Mouse (Mus musculus) limb, embryonic 15.5 days (tissue): ENCODE results near the gene Osbpl9. TPM values are rescaled to one million over a fixed set of nuclear protein-coding genes. Genes with fewer than 3 reads are reported as not detected.
A peak's percentile ranks its signal among the peaks of the same experiment; 100 is the strongest.

ENCODE experiments used
- ATAC-seq: fragments of 200-750 bp; cut with Nextera tagmentation; 2 replicates; pipeline ENCODE4 v1.8.0; 2017; ENCODE audit warnings: low read depth, moderate TSS enrichment; ENCODE audit not compliant: insufficient number of reproducible peaks, low FRiP score, low TSS enrichment
- H3K27ac ChIP-seq: fragments of 300-500 bp; sonication (generic); 2 replicates; pipeline ENCODE4 v1.5.1; 2015; ENCODE audit warnings: moderate library complexity, mild to moderate bottlenecking, inconsistent platforms
- H3K27me3 ChIP-seq: fragments of 300-500 bp; sonication (generic); 2 replicates; pipeline ENCODE4 v1.6.1; 2015; ENCODE audit warnings: inconsistent platforms
- H3K36me3 ChIP-seq: fragments of 300-500 bp; sonication (generic); 2 replicates; pipeline ENCODE4 v1.6.1; 2015; ENCODE audit warnings: inconsistent platforms
- H3K4me1 ChIP-seq: fragments of 300-500 bp; sonication (generic); 2 replicates; pipeline ENCODE4 v1.6.1; 2015; ENCODE audit warnings: inconsistent platforms
- H3K4me2 ChIP-seq: fragments of 300-500 bp; sonication (generic); 2 replicates; pipeline ENCODE4 v1.6.1; 2015; ENCODE audit warnings: mild to moderate bottlenecking, inconsistent platforms
- H3K4me3 ChIP-seq: fragments of 300-500 bp; sonication (generic); 2 replicates; pipeline ENCODE4 v1.5.1; 2015; ENCODE audit warnings: mild to moderate bottlenecking, inconsistent platforms
- H3K9ac ChIP-seq: fragments of 300-500 bp; sonication (generic); 2 replicates; pipeline ENCODE4 v1.6.1; 2015; ENCODE audit warnings: inconsistent platforms
- H3K9me3 ChIP-seq: fragments of 300-500 bp; sonication (generic); 2 replicates; pipeline ENCODE4 v1.6.1; 2016; ENCODE audit warnings: inconsistent platforms
- WGBS: fragments of 180-500 bp; shearing (Covaris S2); methylation state at CpG from one replicate; pipeline ENCODE4 v1.1.7; 2015; 5-methylcytosine and 5-hydroxymethylcytosine counted together
- polyA plus RNA-seq: library from polyadenylated mRNA; unstranded; fragments of >200 nt; fragmentation: Nextera tagmentation; extraction: Ambion mirVana; gene quantifications from 2 replicates; pipeline ENCODE4 v1.2.1, GENCODE M21; 2015

The Osbpl9 gene
- polyA plus RNA-seq, 1 experiment from 2014 or later = 63.8 TPM

DNA sequence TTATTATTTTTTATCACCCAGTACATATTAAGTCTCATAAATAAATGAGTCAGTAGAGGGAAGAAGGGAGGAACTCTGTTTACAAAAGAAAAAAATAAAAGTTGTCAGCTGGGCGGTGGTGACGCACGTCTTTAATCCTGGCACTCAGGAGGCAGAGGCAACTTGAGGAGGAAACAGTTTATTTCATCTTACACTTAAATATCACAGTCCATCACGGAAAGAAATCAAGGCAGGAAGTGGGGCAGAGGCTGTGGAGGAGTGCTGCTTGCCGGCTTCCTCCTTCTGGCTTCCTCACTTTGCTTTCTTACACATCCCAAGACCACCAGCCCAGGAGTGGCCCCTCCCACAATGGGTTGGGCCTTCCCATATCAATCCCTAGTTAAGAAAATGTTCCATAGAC, 24.0 kb upstream of the Osbpl9 start:
- Histone ChIP-seq H3K4me3 (no peak overlapping the region), H3K27me3 (no peaks in the 10 kb centered on the region), H3K4me2 (no peak overlapping the region), H3K9ac (no peak overlapping the region), H3K27ac (no peak overlapping the region), H3K36me3 (no peaks in the 10 kb centered on the region), H3K9me3 (no peaks in the 10 kb centered on the region), H3K4me1 (peaks cover 8% of the 10 kb centered on the region; the same call in 1 of the 2 replicates)
- ATAC-seq = no peak
- WGBS = 51% methylated on average over 5 of the region's 5 CpGs

DNA sequence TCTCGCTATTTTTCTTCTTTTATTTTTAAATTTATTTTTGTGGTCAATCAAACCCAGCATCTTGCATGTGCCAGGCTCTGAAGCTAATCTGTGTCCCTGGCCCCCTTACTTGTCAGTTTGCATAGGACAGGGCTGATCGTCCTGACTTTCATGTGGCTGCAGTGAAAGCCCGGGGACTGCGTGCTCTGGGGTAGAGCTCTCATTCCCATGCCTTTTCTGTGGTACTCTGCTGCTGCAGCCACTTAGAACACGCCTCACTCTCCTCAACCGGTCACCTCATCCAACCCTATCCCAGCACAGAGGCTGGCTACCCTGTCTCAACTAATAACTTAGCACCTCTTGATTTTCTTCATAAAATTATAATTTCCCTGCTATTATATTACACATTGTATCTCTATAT, 23.5 kb upstream of the Osbpl9 start:
- Histone ChIP-seq H3K4me2 (no peak overlapping the region), H3K27ac (peak overlapping the region; percentile 66; the same call in 1 of the 2 replicates), H3K9ac (no peak overlapping the region), H3K4me1 (peaks cover 8% of the 10 kb centered on the region; the same call in 1 of the 2 replicates), H3K9me3 (no peaks in the 10 kb centered on the region), H3K36me3 (no peaks in the 10 kb centered on the region), H3K27me3 (no peaks in the 10 kb centered on the region), H3K4me3 (no peak overlapping the region)
- 68% methylated on average over 6 of the region's 6 CpGs for WGBS
- peak; percentile 19; the same call in 1 of the 2 replicates for ATAC-seq

DNA sequence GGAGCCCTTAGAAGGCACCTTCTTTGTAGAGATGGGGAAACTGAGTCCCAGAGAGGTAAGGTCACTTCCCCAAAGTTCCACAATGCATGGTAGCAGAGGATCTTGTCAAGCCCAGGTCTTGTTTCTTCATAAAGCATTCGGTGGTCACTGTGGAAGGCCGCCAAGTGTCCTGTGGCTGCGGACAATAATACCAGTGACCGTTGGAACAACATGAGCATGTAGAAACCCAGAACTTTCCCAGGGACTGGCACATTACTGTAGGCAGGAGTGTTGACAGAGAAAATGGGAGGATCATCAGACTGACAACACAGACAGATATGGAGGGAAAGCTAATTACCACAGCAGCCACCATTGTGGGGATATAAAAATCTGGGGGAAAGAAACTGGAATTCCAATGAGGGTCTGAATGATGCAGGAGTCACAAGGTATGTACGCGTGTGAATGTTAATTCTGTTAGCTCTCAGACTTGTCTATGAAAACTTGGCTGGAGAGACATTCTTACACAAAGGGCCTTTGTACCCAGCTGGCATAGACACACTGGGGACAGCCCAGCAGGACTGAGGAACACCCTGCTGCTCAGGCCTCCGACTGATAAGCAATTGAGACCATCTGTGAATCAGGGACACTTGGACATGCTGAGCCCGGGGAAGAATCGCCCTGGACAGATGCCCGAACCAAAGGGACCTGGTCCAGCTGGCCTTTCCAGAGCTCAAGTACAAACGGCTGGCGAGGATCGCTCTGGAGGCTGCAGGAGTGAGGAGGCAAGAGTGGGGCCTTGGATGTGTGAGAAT, 22.9 kb upstream of the Osbpl9 start:
- peaks cover 8% of the 10 kb centered on the region; the same call in 1 of the 2 replicates for H3K4me1 ChIP-seq
- WGBS = 60% methylated on average over 13 of the region's 13 CpGs
- no peaks in the 10 kb centered on the region for H3K36me3 ChIP-seq
- peak; percentile 40; the same call in 1 of the 2 replicates for ATAC-seq
- peak overlapping the region; percentile 66 for H3K27ac ChIP-seq
- no peaks in the 10 kb centered on the region for H3K9me3 ChIP-seq
- H3K9ac ChIP-seq = no peak overlapping the region
- no peaks in the 10 kb centered on the region for H3K27me3 ChIP-seq
- no peak overlapping the region for H3K4me3 ChIP-seq
- H3K4me2 ChIP-seq = no peak overlapping the region

DNA sequence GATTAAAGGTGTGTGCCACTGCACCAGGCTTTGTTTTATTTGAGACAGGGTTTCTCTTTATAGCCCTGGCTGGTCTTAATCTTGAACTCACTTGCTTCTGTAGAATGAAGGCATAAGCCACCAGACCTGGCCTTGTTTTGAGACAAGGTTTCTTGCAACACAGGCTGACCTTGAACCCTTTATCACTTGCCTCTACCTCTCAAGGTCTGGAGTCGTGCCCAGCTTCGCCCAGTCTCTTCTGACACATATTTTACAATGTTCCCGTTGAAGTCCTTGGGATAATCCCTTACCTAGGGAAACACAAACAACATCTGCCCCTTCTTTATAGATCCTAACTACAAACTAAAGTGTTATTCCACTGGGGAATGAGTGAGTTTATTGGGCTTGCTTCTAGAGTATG, 19.9 kb upstream of the Osbpl9 start:
- H3K4me2 ChIP-seq = no peak overlapping the region
- H3K9me3 ChIP-seq = no peaks in the 10 kb centered on the region
- no peaks in the 10 kb centered on the region for H3K27me3 ChIP-seq
- H3K4me3 ChIP-seq = no peak overlapping the region
- peaks cover 8% of the 10 kb centered on the region; the same call in 1 of the 2 replicates for H3K4me1 ChIP-seq
- H3K27ac ChIP-seq = no peak overlapping the region
- no peak overlapping the region for H3K9ac ChIP-seq
- H3K36me3 ChIP-seq = no peaks in the 10 kb centered on the region
- no peak for ATAC-seq
- 75% methylated on average over 3 of the region's 3 CpGs for WGBS

DNA sequence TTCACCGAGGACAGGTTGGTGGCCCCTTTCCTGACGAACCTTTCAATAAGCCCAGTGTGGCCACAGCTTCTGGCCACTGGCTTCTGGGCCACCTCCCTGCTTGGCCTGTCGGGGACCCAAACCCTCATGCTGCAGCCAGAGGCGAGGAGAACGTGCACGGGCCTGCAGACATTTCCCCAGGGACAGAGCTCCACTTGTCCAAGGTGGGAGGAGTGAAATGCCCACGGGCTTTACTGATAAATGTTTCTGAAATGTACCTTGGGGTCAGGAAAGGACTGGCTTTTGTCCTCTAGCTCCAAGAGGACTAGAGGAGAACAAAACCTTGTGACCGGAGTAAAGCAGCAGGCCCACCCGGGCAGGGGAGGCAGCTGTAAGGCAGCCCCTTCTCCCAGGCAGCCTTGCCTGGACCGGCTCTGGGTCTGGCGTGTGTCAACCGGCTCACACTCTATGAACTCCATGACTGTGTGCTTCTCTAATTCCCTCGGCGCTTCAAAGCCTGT, 18.4 kb upstream of the Osbpl9 start:
- no peak overlapping the region for H3K27ac ChIP-seq
- no peak overlapping the region for H3K4me3 ChIP-seq
- no peak for ATAC-seq
- WGBS = 55% methylated on average over 14 of the region's 14 CpGs
- no peaks in the 10 kb centered on the region for H3K27me3 ChIP-seq
- H3K4me1 ChIP-seq = peaks cover 6% of the 10 kb centered on the region; the same call in 1 of the 2 replicates
- H3K36me3 ChIP-seq = no peaks in the 10 kb centered on the region
- H3K9me3 ChIP-seq = no peaks in the 10 kb centered on the region
- H3K9ac ChIP-seq = no peak overlapping the region
- no peak overlapping the region for H3K4me2 ChIP-seq

DNA sequence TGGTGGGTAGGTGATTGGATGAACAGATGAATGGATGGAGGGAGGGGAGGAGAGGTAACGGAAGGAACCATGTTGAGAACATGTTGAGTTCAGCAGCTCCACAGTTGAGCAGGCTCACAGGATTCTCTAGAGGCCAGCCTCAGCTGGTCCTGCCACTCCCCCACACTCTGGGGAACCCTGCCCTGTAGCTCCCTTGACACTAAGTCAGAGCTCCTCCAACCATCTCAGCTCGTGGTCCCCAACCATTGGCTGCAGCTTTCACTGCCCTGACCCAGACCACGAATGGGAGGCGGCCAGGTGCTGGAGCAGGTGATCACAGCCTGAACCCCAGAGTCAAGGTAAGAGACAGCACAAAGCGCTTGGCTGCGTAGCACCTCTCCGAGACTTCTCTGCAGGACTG, 15.9 kb upstream of the Osbpl9 start:
- 69% methylated on average over 7 of the region's 7 CpGs for WGBS
- H3K4me1 ChIP-seq = no peaks in the 10 kb centered on the region
- no peak overlapping the region for H3K27ac ChIP-seq
- H3K27me3 ChIP-seq = no peaks in the 10 kb centered on the region
- no peak overlapping the region for H3K4me2 ChIP-seq
- no peak overlapping the region for H3K4me3 ChIP-seq
- H3K9ac ChIP-seq = no peak overlapping the region
- H3K9me3 ChIP-seq = no peaks in the 10 kb centered on the region
- no peak for ATAC-seq
- no peaks in the 10 kb centered on the region for H3K36me3 ChIP-seq

DNA sequence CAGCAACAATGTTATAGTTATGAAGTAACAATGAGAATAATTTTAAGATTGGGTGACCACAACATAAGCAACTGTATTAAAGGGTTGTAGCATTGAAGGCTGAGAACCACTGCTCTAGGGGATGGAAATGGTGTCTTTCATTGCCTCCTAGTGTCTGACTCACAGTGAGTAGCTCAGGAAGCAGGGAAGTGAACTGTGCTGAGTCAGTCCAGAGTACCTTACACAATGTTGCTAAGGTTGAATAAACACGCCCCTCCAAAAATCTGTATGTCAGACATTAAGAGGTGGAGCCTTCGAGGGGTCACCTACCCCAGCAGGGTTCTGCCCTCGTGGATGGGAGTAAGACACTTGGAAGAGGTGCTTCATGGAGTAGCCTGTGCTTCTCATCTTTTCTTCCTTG, 11.9 kb upstream of the Osbpl9 start:
- H3K27ac ChIP-seq = no peak overlapping the region
- WGBS = 70% methylated on average over 3 of the region's 3 CpGs
- no peaks in the 10 kb centered on the region for H3K4me1 ChIP-seq
- ATAC-seq = no peak
- no peaks in the 10 kb centered on the region for H3K27me3 ChIP-seq
- no peak overlapping the region for H3K4me2 ChIP-seq
- H3K9ac ChIP-seq = no peak overlapping the region
- no peaks in the 10 kb centered on the region for H3K9me3 ChIP-seq
- no peaks in the 10 kb centered on the region for H3K36me3 ChIP-seq
- no peak overlapping the region for H3K4me3 ChIP-seq

DNA sequence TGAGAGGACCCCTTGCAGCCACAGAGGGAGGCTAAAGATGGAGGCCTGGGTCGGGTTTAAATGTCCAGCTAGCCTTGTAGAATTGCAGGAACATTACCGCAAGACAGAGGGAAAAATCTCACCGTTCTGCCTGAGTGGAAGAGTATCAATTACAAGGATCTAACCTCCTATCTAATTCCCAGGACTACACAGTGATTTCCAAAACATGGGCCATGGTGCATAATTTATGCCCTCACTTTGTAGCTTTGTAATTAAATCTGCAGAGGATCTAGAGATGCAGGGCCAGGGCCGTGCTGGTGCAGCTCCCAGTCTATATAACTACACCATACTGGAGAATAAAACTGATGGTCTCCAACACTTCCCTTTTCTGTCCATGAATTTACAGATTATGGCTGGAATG, 8.8 kb upstream of the Osbpl9 start:
- Histone ChIP-seq H3K27me3 (no peaks in the 10 kb centered on the region), H3K9me3 (no peaks in the 10 kb centered on the region), H3K4me2 (no peak overlapping the region), H3K27ac (peak overlapping the region; percentile 6; the same call in 1 of the 2 replicates), H3K9ac (no peak overlapping the region), H3K4me1 (no peaks in the 10 kb centered on the region), H3K4me3 (no peak overlapping the region), H3K36me3 (no peaks in the 10 kb centered on the region)
- ATAC-seq = no peak
- whole genome bisulfite sequencing = 60% methylated on average over 4 of the region's 4 CpGs

DNA sequence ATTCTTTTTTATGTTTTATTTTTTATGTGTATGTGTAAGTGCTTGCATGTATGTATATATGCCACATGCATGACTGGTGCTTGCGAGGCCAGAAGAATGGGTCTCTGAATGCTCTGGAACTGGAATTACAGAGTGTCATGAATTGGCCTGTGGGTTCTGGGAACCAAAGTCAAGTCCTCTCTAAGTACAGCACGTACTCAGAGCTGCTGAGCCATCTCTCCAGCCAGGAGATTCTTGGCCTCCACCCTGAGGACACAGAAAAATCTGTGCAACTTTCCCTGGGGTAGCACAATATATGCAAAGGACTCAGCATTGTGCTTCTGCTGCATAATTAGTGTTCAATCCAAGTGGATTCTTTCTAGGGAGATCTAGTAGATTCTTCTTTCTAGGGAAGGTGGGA, 8.2 kb upstream of the Osbpl9 start:
- no peaks in the 10 kb centered on the region for H3K9me3 ChIP-seq
- no peaks in the 10 kb centered on the region for H3K27me3 ChIP-seq
- 72% methylated on average over 2 of the region's 2 CpGs for WGBS
- H3K4me1 ChIP-seq = no peaks in the 10 kb centered on the region
- ATAC-seq = no peak
- no peak overlapping the region for H3K4me3 ChIP-seq
- H3K27ac ChIP-seq = peak overlapping the region; percentile 6; the same call in 1 of the 2 replicates
- H3K9ac ChIP-seq = no peak overlapping the region
- no peak overlapping the region for H3K4me2 ChIP-seq
- H3K36me3 ChIP-seq = no peaks in the 10 kb centered on the region

DNA sequence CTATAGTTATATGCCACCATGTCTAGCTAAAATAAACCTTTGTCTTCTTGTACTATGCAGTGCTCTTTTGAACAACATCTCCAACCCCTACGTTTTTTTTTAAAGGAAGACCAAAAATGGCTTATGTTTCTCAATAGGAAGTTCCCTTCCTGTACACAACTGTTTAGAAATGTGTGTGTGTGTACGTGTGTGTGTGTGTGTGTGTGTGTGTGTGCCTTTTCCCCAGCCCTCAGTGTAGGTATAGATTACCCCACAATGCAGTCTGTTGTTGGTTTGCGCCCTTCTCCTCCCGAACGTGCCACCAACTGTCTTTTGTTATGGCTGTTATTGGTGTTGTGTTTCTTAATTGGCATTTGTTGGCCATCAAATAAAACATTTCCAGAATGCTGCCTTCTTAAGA, 5.5 kb upstream of the Osbpl9 start:
- ATAC-seq = no peak
- Histone ChIP-seq H3K4me3 (no peak overlapping the region), H3K36me3 (no peaks in the 10 kb centered on the region), H3K27ac (no peak overlapping the region), H3K9me3 (no peaks in the 10 kb centered on the region), H3K27me3 (no peaks in the 10 kb centered on the region), H3K4me1 (0 out of 2 replicates have a peak, but pooled peaks cover 3% of the 10 kb centered on the region), H3K9ac (no peak overlapping the region), H3K4me2 (no peak overlapping the region)
- 75% methylated on average over 5 of the region's 5 CpGs for WGBS

DNA sequence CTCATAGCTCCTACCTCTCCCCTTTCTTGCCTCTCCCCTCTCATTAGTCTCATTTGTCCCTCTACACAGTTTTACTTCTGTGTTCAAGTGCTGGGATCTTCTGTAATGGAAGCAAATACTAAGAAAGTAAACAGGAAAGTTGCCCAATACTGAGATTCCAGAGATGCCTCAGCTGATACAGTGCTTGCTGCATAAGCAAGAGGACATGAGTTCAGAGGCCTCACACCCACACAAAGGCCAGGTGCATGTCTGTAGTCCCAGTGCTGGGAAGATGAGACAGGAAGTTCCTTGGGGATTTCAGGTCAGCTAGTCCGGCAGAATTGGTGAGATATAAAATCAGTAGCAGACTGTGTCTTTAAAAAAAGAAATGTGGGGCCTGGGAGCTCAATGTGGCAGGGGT, 2.3 kb upstream of the Osbpl9 start:
- no peaks in the 10 kb centered on the region for H3K36me3 ChIP-seq
- no peak overlapping the region for H3K4me2 ChIP-seq
- WGBS = 50% methylated on average over 1 of the region's 1 CpGs
- no peaks in the 10 kb centered on the region for H3K9me3 ChIP-seq
- no peak for ATAC-seq
- no peaks in the 10 kb centered on the region for H3K27me3 ChIP-seq
- H3K9ac ChIP-seq = no peak overlapping the region
- peaks cover 7% of the 10 kb centered on the region; the same call in 1 of the 2 replicates for H3K4me1 ChIP-seq
- no peak overlapping the region for H3K27ac ChIP-seq
- H3K4me3 ChIP-seq = no peak overlapping the region

DNA sequence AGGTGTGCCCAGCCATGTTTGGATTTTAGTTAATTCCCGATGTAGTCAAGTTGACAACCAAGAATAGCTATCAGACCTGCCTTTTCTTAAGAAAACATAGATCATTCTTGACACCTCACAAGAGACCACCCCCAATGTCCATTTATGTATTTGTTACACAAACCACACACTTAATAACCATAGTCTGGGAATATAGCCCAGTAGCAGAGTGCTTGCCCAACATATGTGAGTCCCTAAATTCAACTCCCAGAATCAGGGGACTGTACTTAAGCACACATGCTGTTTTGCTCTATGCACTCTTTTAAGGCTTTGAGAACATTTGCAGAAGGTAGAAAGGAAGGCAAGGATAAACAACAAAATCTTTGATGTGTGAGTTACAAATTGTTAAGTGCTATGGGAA, 1.9 kb upstream of the Osbpl9 start:
- Histone ChIP-seq H3K9me3 (no peaks in the 10 kb centered on the region), H3K36me3 (no peaks in the 10 kb centered on the region), H3K9ac (no peak overlapping the region), H3K4me2 (no peak overlapping the region), H3K27me3 (no peaks in the 10 kb centered on the region), H3K4me1 (peaks cover 7% of the 10 kb centered on the region; the same call in 1 of the 2 replicates), H3K27ac (no peak overlapping the region), H3K4me3 (no peak overlapping the region)
- no peak for ATAC-seq
- WGBS = 88% methylated on average over 1 of the region's 1 CpGs
